ENCODE assay signal across 12 mouse cellular contexts in the genomic region with DNA sequence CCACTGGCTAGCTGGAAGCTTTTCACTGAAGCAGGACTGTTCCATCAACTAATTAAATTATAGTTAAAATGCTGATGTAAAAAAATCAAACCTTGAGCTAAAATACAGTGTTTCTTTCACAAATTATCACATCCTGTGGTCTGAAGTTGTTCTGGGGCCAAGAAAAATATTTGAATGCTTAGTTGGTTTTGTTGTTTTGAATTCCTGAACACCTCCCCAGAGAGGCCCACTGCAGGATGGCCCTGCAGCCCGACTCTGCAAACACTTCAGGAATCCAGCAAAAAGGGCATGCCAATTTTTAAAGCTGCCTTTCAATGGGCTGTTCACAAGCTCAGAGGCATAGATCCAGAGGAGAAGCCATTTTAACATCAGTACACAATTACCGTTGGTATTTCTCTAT. TPM values are rescaled to one million over a fixed set of nuclear protein-coding genes. Genes with fewer than 3 reads are reported as not detected.
DNase-seq lines count a peak whose midpoint lies in the region; ATAC-seq and TF ChIP-seq lines count a peak whose summit lies in the region.
"Had no signal": no experiment of that assay in that cellular context is flagged by ENCODE, and none has a peak within 500 bp of the region (broad histone marks: within the 10 kb centered on the region; RNA-seq: fewer than 3 reads in every experiment).

No protein-coding gene starts in this region.

- no peaks in the 10 kb centered on the region for H3K9me3 ChIP-seq in liver, embryonic 11.5 days (ENCODE audit: control insufficient read depth, low read length)
- H3K9me3 ChIP-seq: midbrain, embryonic 12.5 days had no signal

- no peak for TF ChIP-seq EP300 in heart, adult 2 months (IDR thresholded peaks at IDR 0.05; ENCODE audit: insufficient read depth, low read depth, low read length)

- TF ChIP-seq CTCF in heart, adult 2 months (IDR thresholded peaks at IDR 0.05) = no peak

- peak; percentile 33 for DNase-seq in kidney, adult 9 months
- no peak for DNase-seq in kidney, adult 18-20 months
- peak; percentile 67 for DNase-seq in adipocyte (ENCODE audit: low spot score)
- peak in 1 of 2 experiments; percentile 45 for DNase-seq in heart, adult 2 months
- peak; percentile 34 for DNase-seq in kidney, postnatal 14 days
- no peak for DNase-seq in liver, embryonic 11.5 days (ENCODE audit: low spot score)
- no peak for DNase-seq in adrenal gland, adult 2 months
- DNase-seq: left cerebral cortex, postnatal 4 days; right cerebral cortex, adult 18-20 months; thymus, postnatal 25 days had no signal

- H3K4me1 ChIP-seq in heart, adult 2 months (ENCODE audit: control insufficient read depth, insufficient read depth, low read length) = peaks cover 14% of the 10 kb centered on the region
- H3K4me1 ChIP-seq in liver, embryonic 11.5 days (replicated peaks; ENCODE audit: control insufficient read depth, insufficient read depth, low read length) = no peaks in the 10 kb centered on the region

- peak overlapping the region; percentile 44 for H3K27ac ChIP-seq in heart, adult 2 months
- H3K27ac ChIP-seq in liver, embryonic 11.5 days (ENCODE audit: low read depth, low read length) = no peak overlapping the region
- H3K27ac ChIP-seq: midbrain, embryonic 12.5 days had no signal

- H3K9ac ChIP-seq in heart, adult 2 months (ENCODE audit: low read depth, low read length) = no peak overlapping the region
- no peak overlapping the region for H3K9ac ChIP-seq in liver, embryonic 11.5 days (ENCODE audit: low read depth, low read length)
- H3K9ac ChIP-seq: midbrain, embryonic 12.5 days had no signal

- no peak overlapping the region for H3K4me3 ChIP-seq in heart, adult 2 months
- H3K4me3 ChIP-seq in liver, embryonic 11.5 days (ENCODE audit: low read depth, low read length) = no peak overlapping the region
- H3K4me3 ChIP-seq: midbrain, embryonic 12.5 days had no signal

- WGBS in heart, adult 2 months = 33% methylated on average over 2 of the region's 2 CpGs
- 65% methylated on average over 2 of the region's 2 CpGs for WGBS in liver, embryonic 11.5 days

- intact Hi-C loops in heart, adult 2 months (cut with DNase I) = no loop called here

- H3K4me2 ChIP-seq in liver, embryonic 11.5 days = no peak overlapping the region
- H3K4me2 ChIP-seq: midbrain, embryonic 12.5 days had no signal

- peaks cover 3% of the 10 kb centered on the region; the same call in 1 of the 2 replicates for H3K79me2 ChIP-seq in heart, adult 2 months (replicated peaks; ENCODE audit: control insufficient read depth, insufficient read depth, low read length)

- no peaks in the 10 kb centered on the region for H3K27me3 ChIP-seq in heart, adult 2 months (ENCODE audit: control insufficient read depth, insufficient read depth, low read length)
- no peaks in the 10 kb centered on the region for H3K27me3 ChIP-seq in liver, embryonic 11.5 days (replicated peaks; ENCODE audit: control insufficient read depth, insufficient read depth, low read length)
- H3K27me3 ChIP-seq: midbrain, embryonic 12.5 days had no signal

- H3K36me3 ChIP-seq in heart, adult 2 months (ENCODE audit: control insufficient read depth, insufficient read depth, low read length) = peaks cover 4% of the 10 kb centered on the region; the same call in 1 of the 2 replicates
- H3K36me3 ChIP-seq in liver, embryonic 11.5 days (ENCODE audit: control insufficient read depth, insufficient read depth, low read length) = no peaks in the 10 kb centered on the region
- H3K36me3 ChIP-seq: G1E; midbrain, embryonic 12.5 days had no signal

- TF ChIP-seq POLR2A in heart, adult 2 months (IDR thresholded peaks at IDR 0.05; ENCODE audit: insufficient read depth, low read depth, low read length) = no peak

- ATAC-seq in liver, embryonic 11.5 days (replicated peaks; ENCODE audit: low FRiP score) = no peak

RNA-seq across cellular contexts. Expression of gene Fam13c, which starts 54.2 kb away (rescaled TPM):
- total RNA-seq in heart, adult 2 months (2021) = 1 to 10 TPM; 5.2 to 5.5 TPM
- 2.8 TPM in 2 replicates for polyA plus RNA-seq in heart, adult 2 months (2012; rRNA removed)
- 1.8 TPM in 2 replicates for polyA plus RNA-seq in liver, embryonic 11.5 days (2014; fragmentation: Nextera tagmentation; extraction: Ambion mirVana)
- 10 to 100 TPM; 12.8 to 27.5 TPM for total RNA-seq in adrenal gland, adult 2 months (2021)
- 5.7 and 6.0 TPM in 2 replicates for polyA plus RNA-seq in adrenal gland, adult 2 months (2012; rRNA removed)
- polyA plus RNA-seq: G1E had no signal

Comparison
In these comparisons a context has a peak if more than half of its experiments do, and no peak if none do; other contexts are left out.
1. DNase-seq: peak in kidney, adult 9 months (single experiment), adipocyte (single experiment) and kidney, postnatal 14 days (single experiment); none in kidney, adult 18-20 months (single experiment), liver, embryonic 11.5 days (single experiment) and adrenal gland, adult 2 months (single experiment).